Mouse (Mus musculus) MEL (cell line): ENCODE results near the gene Foxp2.

Experiments used
- CTCF ChIP-seq, 3 experiments: IDR thresholded peaks in 2 of 3; conservative IDR thresholded peaks in 1 of 3; 2 replicates each; pipeline ENCODE4 v1.5.1; 2011 to 2012; ENCODE audit warnings: low read length in 3 of 3, low read depth in 2 of 3, mild to moderate bottlenecking in 2 of 3, improper control_type of control experiment in 1 of 3, inconsistent platforms in 1 of 3, mixed read lengths in 1 of 3, moderate library complexity in 1 of 3; ENCODE audit not compliant: control insufficient read depth in 1 of 3, insufficient read depth in 1 of 3, poor library complexity in 1 of 3, severe bottlenecking in 1 of 3
- EP300 ChIP-seq, 2 experiments: IDR thresholded peaks; 2 replicates each; pipeline ENCODE4 v1.6.1; 2011; ENCODE audit warnings: improper control_type of control experiment in 2 of 2, low read length in 2 of 2, low read depth in 1 of 2, mild to moderate bottlenecking in 1 of 2
- JUND ChIP-seq: IDR thresholded peaks from 2 replicates; pipeline ENCODE4 v1.6.1; 2011; ENCODE audit warnings: low read depth, mild to moderate bottlenecking, improper control_type of control experiment, low read length
- MAZ ChIP-seq: IDR thresholded peaks from 2 replicates; pipeline ENCODE4 v1.6.1; 2012; ENCODE audit warnings: low read depth, mild to moderate bottlenecking, inconsistent platforms, low read length, improper control_type of control experiment
- MXI1 ChIP-seq: IDR thresholded peaks from 2 replicates; pipeline ENCODE4 v1.6.1; 2011; ENCODE audit warnings: mild to moderate bottlenecking, low read depth, low read length, improper control_type of control experiment
- POLR2A ChIP-seq, 2 experiments: IDR thresholded peaks; 2 replicates each; pipeline ENCODE4 v1.6.1; 2011 to 2012; ENCODE audit warnings: low read length in 2 of 2, mild to moderate bottlenecking in 2 of 2, control low read depth in 1 of 2, improper control_type of control experiment in 1 of 2, low read depth in 1 of 2, moderate library complexity in 1 of 2; ENCODE audit not compliant: control insufficient read depth in 1 of 2, insufficient read depth in 1 of 2, poor library complexity in 1 of 2
- RCOR1 ChIP-seq: IDR thresholded peaks from 2 replicates; pipeline ENCODE4 v1.6.1; 2012; ENCODE audit warnings: low read depth, mild to moderate bottlenecking, inconsistent platforms, low read length, improper control_type of control experiment
- SIN3A ChIP-seq: IDR thresholded peaks from 2 replicates; pipeline ENCODE4 v1.6.1; 2012; ENCODE audit warnings: low read length, improper control_type of control experiment, inconsistent platforms
- ZNF384 ChIP-seq: IDR thresholded peaks from 2 replicates; pipeline ENCODE4 v1.6.1; 2012; ENCODE audit warnings: low read depth, mild to moderate bottlenecking, inconsistent platforms, low read length, improper control_type of control experiment

DNA sequence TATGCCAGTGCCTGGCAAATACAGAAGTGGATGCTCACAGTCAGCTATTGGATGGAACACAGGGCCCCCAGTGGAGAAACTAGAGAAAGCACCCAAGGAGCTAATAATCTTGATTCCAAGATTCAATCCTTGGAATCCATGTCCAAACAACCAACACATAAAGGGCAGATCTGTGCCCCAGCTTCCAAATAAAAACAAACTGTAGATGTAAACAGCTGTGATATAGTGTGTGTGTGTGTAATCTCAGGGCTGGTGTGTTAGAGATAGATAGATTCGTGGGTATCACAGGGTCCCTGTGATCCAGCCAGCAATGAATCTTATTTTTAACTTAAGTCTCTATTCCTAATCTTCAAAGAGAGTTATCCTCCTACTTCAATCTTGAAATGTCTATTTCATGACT, 107.0 kb downstream of the Foxp2 start:
- TF ChIP-seq ZNF384, result no peak
- TF ChIP-seq POLR2A (IDR thresholded peaks at IDR 0.05; ENCODE audit: control insufficient read depth in 1 of 2, insufficient read depth in 1 of 2, low read depth in 1 of 2, low read length in 2 of 2, poor library complexity in 1 of 2), result no peak
- TF ChIP-seq RCOR1, result no peak
- TF ChIP-seq CTCF (IDR thresholded peaks at IDR 0.05 in 2 of 3, conservative IDR thresholded peaks at IDR 0.05 in 1 of 3; ENCODE audit: control insufficient read depth in 1 of 3, insufficient read depth in 1 of 3, low read depth in 2 of 3, low read length in 3 of 3, poor library complexity in 1 of 3, severe bottlenecking in 1 of 3), result no peak
- no peak for TF ChIP-seq JUND
- no peak for TF ChIP-seq MAZ
- TF ChIP-seq SIN3A, result no peak
- no peak for TF ChIP-seq EP300 (IDR thresholded peaks at IDR 0.05; ENCODE audit: low read depth in 1 of 2, low read length in 2 of 2)
- TF ChIP-seq MXI1, result no peak
